Mouse (Mus musculus) large intestine, adult 2 months (tissue): Measurements from ENCODE around the gene Haus5. TPM values are rescaled to one million over a fixed set of nuclear protein-coding genes. Genes with fewer than 3 reads are reported as not detected.

ENCODE experiments used
- DNase-seq: peaks from one replicate; pipeline ENCODE4 v3.0.0-alpha.2; 2012; ENCODE audit warnings: low read depth, low spot score
- WGBS: fragments of 180-500 bp; shearing (Covaris S2); methylation state at CpG from one replicate; pipeline ENCODE4 v1.1.7; 2018; 5-methylcytosine and 5-hydroxymethylcytosine counted together
- polyA plus RNA-seq: library from polyadenylated mRNA; depleted of rRNA; stranded (reverse); fragments of >200 nt; gene quantifications from 2 replicates; pipeline ENCODE4 v1.2.3, GENCODE M21; 2012; rRNA removed

Haus5 gene
- polyA plus RNA-seq: 10.0 and 12.7 TPM in 2 replicates

DNA sequence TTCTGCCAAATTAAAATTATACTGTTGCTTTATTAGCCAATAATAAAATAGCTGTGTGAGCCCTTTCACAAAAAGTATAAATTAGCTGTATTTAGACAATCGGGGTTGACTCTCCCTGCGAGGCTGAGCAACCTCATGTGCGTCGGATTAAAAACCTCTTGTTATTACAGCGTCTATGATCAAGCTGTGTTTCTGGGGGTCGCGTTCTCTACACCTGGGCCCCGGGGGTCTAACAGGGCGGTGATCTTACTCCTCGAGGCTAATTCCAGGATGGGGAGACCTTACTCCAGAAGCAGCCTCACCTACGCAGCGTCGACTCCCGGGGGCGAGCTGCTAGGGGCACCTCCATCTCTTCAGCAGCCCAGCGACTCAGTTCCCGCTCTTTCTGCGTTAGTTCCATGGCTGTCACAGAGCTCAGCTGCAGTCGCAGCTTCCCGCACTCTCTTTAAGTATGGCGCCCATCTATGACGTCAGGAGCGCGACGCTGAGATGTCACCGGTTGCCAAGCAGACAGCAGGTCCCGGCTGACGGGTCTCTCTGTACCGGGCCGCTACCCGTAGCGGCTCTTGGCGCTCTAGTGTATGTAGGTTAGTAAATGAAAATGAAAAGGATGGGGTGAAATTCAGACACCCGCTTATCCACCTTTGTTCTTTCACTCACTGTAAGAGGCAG, at the start of gene Haus5:
TSS of gene Haus5 (minus strand) at position 466 of the 672 bp plus-strand sequence.
- DNase-seq: peak; percentile 77
- under 1% methylated on average over 34 of the region's 34 CpGs for WGBS

DNA sequence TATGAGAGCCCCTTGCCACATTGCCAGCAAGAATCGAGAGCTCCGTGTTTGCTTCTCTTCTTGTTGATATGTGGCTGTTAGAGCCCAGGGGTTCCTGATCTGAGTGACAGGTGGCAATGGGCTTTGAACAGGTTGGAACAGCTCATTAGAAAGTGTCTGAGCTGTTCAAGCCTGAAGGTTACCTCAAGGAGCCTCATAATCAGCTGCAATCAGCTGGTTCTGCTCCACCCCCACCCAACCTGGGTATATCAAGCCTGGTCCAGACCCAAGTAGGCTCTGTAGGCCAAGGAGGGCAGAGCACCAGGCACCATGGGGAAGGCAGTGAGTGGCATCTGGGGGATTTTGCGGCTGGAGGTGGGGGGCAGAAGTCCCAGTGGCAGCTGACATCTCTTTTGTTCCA, 47.1 kb upstream of the Haus5 start, which contains the start of gene Atp4a:
TSS of gene Atp4a (plus strand) at position 268 of the 400 bp plus-strand sequence.
- no peak for DNase-seq
- 85% methylated on average over 3 of the region's 3 CpGs for WGBS

- 84% methylated on average over 1 of the region's 1 CpGs for WGBS
- DNase-seq: no peak
These were observed 42.6 kb upstream of the Haus5 start for GRCm38 (mm10) chr7:30707441-30707840.

DNA sequence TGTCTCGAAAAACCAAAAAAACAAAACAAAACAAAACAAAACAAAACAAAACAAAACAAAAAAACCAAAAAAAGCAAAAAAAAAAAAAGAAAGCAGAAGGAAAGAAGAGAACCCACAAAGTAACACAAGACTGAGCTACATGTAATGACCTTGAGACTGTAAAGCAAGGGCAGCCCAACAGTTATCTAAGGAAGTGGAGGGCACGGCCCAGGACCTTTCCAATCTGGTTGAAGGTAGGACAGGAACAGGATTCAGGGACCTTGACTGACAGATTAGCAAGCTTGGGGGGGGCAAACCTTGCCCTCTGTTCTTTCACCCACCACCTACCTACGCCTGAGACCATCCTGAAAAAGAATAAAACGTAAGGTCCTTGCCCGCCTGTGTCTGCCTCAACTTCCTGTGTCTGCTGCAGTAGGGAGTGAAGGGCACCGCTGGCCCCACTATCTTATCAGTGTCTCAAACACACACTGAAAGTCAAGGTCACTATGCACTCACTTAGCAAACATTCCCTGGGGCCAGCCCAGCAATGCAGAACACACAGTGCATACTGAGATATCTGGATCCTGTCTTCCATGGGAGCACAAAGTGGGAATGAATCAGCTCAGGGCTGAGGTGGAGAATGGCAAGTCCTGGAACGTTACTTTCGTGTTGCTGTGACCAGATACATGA, 41.6 kb upstream of the Haus5 start:
- no peak for DNase-seq
- WGBS: 43% methylated on average over 8 of the region's 8 CpGs

DNA sequence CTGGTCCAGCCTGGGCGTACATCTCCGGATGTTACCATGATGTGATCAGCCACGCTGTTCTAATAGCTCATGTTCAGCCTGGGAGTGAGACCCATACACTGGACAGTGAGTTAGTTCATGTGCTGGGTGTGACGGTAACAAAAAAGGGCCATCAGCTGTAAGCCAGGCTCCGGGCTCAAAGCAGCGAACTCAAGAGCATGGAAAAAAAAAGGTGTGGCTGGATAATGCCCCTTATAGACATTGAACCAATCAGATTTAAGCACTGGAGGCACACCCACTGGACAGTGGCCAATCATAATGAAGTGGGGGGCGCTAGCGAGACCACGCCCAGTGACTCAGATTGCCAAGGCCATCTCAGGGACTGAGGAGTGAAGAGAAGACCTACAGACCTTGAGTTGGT, 33.8 kb upstream of the Haus5 start, which contains the start of gene 2200002J24Rik:
TSS of gene 2200002J24Rik (plus strand) at position 338 of the 400 bp plus-strand sequence.
- peak; percentile 38 for DNase-seq
- 28% methylated on average over 9 of the region's 9 CpGs for WGBS

- no peak for DNase-seq
- 22% methylated on average over 5 of the region's 5 CpGs for WGBS
These were observed 33.3 kb upstream of the Haus5 start for GRCm38 (mm10) chr7:30698101-30698500.

- DNase-seq: no peak
- 59% methylated on average over 6 of the region's 6 CpGs for WGBS
These were observed 23.5 kb upstream of the Haus5 start for GRCm38 (mm10) chr7:30688325-30688724.

DNA sequence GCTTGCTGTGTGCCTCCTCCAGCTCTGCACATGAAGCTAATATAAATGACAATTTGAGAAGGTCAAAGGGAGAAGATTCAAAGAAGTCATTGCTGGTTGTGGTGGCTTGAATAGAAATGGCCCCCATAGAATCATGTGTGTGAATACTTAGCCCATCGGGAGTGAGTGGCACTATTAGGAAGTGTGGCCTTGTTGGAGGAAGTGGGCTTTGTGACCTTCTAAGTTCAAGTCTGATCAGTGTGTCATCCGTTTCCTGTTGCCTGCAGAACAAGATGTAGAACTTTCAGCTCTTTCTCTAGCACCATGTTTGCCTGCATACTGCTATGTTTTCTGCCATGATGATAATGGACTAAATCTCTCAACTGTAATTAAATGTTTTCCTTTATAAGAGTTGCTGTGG, 18.6 kb upstream of the Haus5 start:
- DNase-seq: no peak
- 83% methylated on average over 2 of the region's 2 CpGs for whole genome bisulfite sequencing

- 49% methylated on average over 5 of the region's 5 CpGs for WGBS
- no peak for DNase-seq
These were observed 17.1 kb upstream of the Haus5 start for GRCm38 (mm10) chr7:30681897-30682296.

GRCm38 (mm10) chr7:30678263-30678975, 13.6 kb upstream of the Haus5 start:
- no peak for DNase-seq
- 67% methylated on average over 5 of the region's 5 CpGs for WGBS

- no peak for DNase-seq
- WGBS: 72% methylated on average over 9 of the region's 9 CpGs
These were observed 6.7 kb upstream of the Haus5 start, which contains the start of gene Pmis2 for GRCm38 (mm10) chr7:30671480-30671879. Pmis2 (minus strand) TSS chr7:30671605.

GRCm38 (mm10) chr7:30669229-30669628, 4.4 kb upstream of the Haus5 start:
- 16% methylated on average over 3 of the region's 3 CpGs for WGBS
- DNase-seq: no peak

DNA sequence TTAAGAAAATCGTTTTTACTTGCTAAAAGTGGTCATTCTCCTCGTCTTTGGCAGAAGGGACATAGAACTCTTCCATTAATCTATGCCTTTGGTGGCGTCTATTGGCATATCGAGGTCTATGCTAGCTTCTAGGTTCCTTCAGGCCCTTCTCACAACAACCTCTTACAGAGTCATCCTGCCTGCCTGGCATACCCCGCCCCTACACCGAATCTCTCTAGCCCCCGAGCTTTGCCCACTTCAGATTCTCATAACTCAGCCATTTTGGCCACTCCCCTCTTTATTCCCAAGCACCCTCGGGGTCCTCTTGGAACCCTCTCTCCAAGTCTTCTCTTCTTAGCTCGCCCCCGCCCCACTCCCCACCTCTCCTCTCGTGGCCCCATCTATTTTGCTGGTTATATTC, 527 bp upstream of the Haus5 start:
- WGBS: 5% methylated on average over 11 of the region's 11 CpGs
- DNase-seq: no peak

GRCm38 (mm10) chr7:30649591-30650540, 14.9 kb downstream of the Haus5 start, which contains the start of gene Rbm42:
Rbm42 (minus strand) TSS chr7:30650317.
- peak; percentile 98 for DNase-seq
- 1% methylated on average over 59 of the region's 59 CpGs for WGBS

- DNase-seq: no peak
- WGBS: 20% methylated on average over 4 of the region's 4 CpGs
These were observed 25.7 kb downstream of the Haus5 start for GRCm38 (mm10) chr7:30639083-30639482.

- WGBS: 32% methylated on average over 11 of the region's 11 CpGs
- DNase-seq: no peak
These were observed 28.4 kb downstream of the Haus5 start for GRCm38 (mm10) chr7:30636395-30636794.

DNA sequence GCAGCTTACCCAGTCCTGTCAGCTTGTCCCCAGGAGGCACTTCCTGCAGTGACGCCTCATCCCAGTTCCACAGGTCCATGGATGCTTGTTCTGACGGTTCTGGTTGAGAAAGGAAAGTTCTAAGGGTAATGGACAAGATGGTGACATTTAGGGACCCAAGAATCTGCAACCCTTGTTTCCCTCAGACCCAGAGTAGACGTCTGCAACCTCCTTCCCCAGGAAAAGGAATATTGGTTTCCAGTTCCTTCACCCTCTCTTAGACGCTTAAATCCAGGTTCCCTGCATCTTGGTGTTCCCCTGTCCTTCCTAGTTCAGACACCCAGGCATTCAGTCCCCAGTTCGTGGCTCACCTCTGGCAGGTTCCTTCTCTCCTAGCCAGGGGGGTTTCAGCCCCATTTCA, 29.0 kb downstream of the Haus5 start, which contains the start of gene Etv2:
TSS of gene Etv2 (minus strand) at position 101 of the 400 bp plus-strand sequence.
- DNase-seq: no peak
- 6% methylated on average over 5 of the region's 5 CpGs for WGBS

DNA sequence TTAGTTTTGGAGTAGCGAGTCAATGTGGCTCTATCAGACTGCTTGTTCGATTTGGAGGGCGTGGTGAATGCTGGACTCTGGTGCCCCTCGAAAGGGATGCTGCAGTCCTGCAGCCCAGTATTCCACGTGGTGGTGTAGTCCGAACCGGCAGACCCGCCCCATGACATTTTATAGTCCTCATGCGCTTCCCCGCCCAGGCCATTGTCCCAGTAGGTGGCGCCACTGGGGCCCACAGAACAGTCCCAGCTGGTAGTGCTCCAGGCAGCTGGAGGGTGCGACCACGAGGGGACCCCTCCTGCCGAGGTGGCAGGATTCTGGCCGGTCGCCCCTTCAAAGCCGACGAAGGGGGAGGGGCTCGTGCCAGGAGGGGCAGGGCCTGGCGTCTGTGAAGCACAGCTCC, 30.2 kb downstream of the Haus5 start:
- WGBS: 4% methylated on average over 20 of the region's 20 CpGs

GRCm38 (mm10) chr7:30633762-30634412, 30.9 kb downstream of the Haus5 start:
- 5% methylated on average over 27 of the region's 27 CpGs for WGBS
- no peak for DNase-seq

More for the DNA sequence above, 30.2 kb downstream of the Haus5 start:
- DNase-seq: no peak
